10 mouse cellular contexts compared by ENCODE assay signal in genomic region chr8:12831659-12832589, GRCm38 (mm10). TPM values are rescaled to one million over a fixed set of nuclear protein-coding genes. Genes with fewer than 3 reads are reported as not detected.
DNase-seq lines count a peak whose midpoint lies in the region; ATAC-seq lines count a peak whose summit lies in the region.
"Had no signal": no experiment of that assay in that cellular context is flagged by ENCODE, and none has a peak within 500 bp of the region (broad histone marks: within the 10 kb centered on the region; RNA-seq: fewer than 3 reads in every experiment).

No protein-coding gene starts in this region.

- H3K4me3 ChIP-seq in forebrain, embryonic 13.5 days: no peak overlapping the region

- no peak overlapping the region for H3K4me2 ChIP-seq in forebrain, embryonic 13.5 days

- WGBS in forebrain, embryonic 13.5 days: 58% methylated on average over 7 of the region's 7 CpGs

- peaks cover 12% of the 10 kb centered on the region for H3K4me1 ChIP-seq in forebrain, embryonic 13.5 days

- peak overlapping the region; percentile 76 for H3K27ac ChIP-seq in forebrain, embryonic 13.5 days

- peaks cover 93% of the 10 kb centered on the region for H3K36me3 ChIP-seq in forebrain, embryonic 13.5 days (ENCODE audit: poor library complexity, severe bottlenecking)

- DNase-seq in A20 (ENCODE audit: low read depth, low spot score): peak; percentile 17
- peak; percentile 35 for DNase-seq in Muller cell, postnatal 12 days (ENCODE audit: inconsistent ontology term)
- DNase-seq in cerebellum, adult 18-20 months: no peak
- no peak for DNase-seq in adrenal gland, postnatal 14 days
- DNase-seq: cerebellum, postnatal 36 days; heart, postnatal 14 days; thymus, postnatal 25 days had no signal

- H3K9me3 ChIP-seq in forebrain, embryonic 13.5 days (replicated peaks): no peaks in the 10 kb centered on the region

- peak; percentile 70 for ATAC-seq in forebrain, embryonic 13.5 days
- ATAC-seq in megakaryocyte progenitor cell, adult 5-6 weeks (replicated peaks; ENCODE audit: poor library complexity): 0 out of 2 replicates have a peak, but pooled peaks have one; percentile 18
- ATAC-seq in monocyte, adult 5-6 weeks (replicated peaks; ENCODE audit: insufficient number of reproducible peaks, low FRiP score, low TSS enrichment, poor library complexity, severe bottlenecking): no peak

- 0 out of 2 replicates have a peak overlapping the region, but pooled peaks have one; percentile 23 for H3K9ac ChIP-seq in forebrain, embryonic 13.5 days

- no peaks in the 10 kb centered on the region for H3K27me3 ChIP-seq in forebrain, embryonic 13.5 days

RNA-seq across cellular contexts. Expression of gene Mcf2l, which starts 41.7 kb away (rescaled TPM):
- 80.3 and 99.0 TPM in 2 replicates for polyA plus RNA-seq in forebrain, embryonic 13.5 days (2015; fragmentation: Nextera tagmentation; extraction: Ambion mirVana)
- total RNA-seq in megakaryocyte progenitor cell, adult 5-6 weeks (2015): 7.6 and 8.8 TPM in 2 replicates
- total RNA-seq in megakaryocyte progenitor cell, adult 5-6 weeks (2017): 19.9 and 20.2 TPM in 2 replicates
- 3.3 to 9.0 TPM (median 5.8 TPM) in 3 replicates for total RNA-seq in monocyte, adult 5-6 weeks (2017)
- 59.3 and 66.7 TPM in 2 replicates for total RNA-seq in adrenal gland, postnatal 14 days (2021)

Comparison
In these comparisons a context has a peak if more than half of its experiments do, and no peak if none do; other contexts are left out.
1. DNase-seq: peak in A20 (single experiment) and Muller cell, postnatal 12 days (single experiment); none in cerebellum, adult 18-20 months (0 of 2) and adrenal gland, postnatal 14 days (single experiment).